Mouse (Mus musculus): ENCODE measurements around the gene Tmem253. TPM values are rescaled to one million over a fixed set of nuclear protein-coding genes. Genes with fewer than 3 reads are reported as not detected.

Tmem253 gene
- total RNA-seq, 2 experiments from 2014 or later: 3.3 to 3.9 TPM

DNA sequence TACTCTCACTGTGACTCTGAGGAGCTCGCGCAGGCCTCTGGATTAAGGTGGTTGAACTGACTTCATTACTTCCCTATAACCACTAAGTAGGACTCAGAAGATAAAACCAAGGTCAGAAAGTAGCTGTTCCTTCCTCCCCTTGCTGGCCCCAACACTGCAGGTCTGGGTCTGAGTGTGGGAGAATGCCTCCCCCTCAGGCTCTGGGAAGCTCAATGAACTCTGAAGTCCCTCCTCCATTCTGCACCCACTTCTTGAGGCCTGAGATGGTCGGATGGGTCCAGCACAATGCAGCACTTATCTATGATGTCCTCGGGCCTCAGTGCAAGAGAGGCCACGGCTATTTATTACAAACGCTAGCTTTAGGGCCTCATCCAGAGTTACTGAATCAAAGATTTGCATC lies 9.8 kb upstream of the Tmem253 start:
- DNase-seq (ENCODE audit: low spot score): no peak
- intact Hi-C loops (cut with DNase I): loop anchor here (5.0 kb wide), 1 partner anchor 73 kb away; no protein-coding TSS in a partner anchor

DNA sequence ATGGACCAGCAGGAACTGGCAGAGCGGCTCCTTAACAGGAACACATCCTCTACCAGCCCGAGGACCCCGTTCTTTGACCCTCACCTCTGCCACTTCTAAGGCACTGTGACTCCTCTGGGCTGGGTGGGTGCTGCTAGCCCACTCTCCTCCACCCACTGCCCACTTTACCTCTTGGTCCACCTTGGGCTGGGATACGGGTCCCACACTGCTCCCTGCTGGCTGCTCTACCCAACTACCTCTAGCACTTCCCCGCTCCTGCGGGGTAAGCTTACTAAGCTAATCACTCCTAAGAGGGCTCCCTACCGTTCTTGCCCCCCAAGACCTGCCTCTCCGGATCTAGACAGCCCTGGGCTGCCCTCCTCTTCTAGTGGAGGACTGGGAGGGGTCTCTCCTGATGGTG lies 9.2 kb upstream of the Tmem253 start:
- no peak for DNase-seq (ENCODE audit: low spot score)
- intact Hi-C loops (cut with DNase I): loop anchor here (5.0 kb wide), 1 partner anchor 74 kb away; no protein-coding TSS in a partner anchor

- DNase-seq (ENCODE audit: low spot score): no peak
- intact Hi-C loops (cut with DNase I): loop anchor here (5.0 kb wide), 1 partner anchor 74 kb away; no protein-coding TSS in a partner anchor
Measured at GRCm38 (mm10) chr14:52006771-52007170, 8.7 kb upstream of the Tmem253 start.

GRCm38 (mm10) chr14:52008321-52009203 lies 6.9 kb upstream of the Tmem253 start:
- peak; percentile 74 for DNase-seq (ENCODE audit: low spot score)
- intact Hi-C loops (cut with DNase I): loop anchor here (2.0 to 5.0 kb wide), 3 partner anchors 14 to 106 kb away; no protein-coding TSS in a partner anchor

DNA sequence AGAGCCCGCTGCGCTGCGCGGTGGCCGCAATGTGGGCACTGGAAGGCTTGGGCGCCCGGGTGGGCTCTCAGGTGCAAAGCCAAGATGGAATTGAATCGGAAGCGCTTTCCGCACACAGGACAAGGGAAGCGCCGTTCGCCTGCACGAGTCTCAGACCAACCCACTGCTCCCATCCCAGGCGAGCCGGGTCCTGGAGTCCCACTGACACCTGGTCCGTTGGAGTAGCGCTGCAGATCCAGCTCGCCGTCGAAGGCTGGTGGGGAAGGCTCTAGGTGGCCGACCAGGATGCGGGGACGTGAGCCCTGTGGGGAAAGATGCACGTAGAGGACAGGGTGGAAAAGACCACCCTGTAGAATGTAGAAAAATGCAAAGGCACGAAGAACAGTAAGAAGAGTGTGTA lies 6.1 kb upstream of the Tmem253 start:
- no peak for DNase-seq (ENCODE audit: low spot score)
- intact Hi-C loops (cut with DNase I): loop anchor here (2.0 to 5.0 kb wide), 3 partner anchors 13 to 107 kb away; no protein-coding TSS in a partner anchor

DNA sequence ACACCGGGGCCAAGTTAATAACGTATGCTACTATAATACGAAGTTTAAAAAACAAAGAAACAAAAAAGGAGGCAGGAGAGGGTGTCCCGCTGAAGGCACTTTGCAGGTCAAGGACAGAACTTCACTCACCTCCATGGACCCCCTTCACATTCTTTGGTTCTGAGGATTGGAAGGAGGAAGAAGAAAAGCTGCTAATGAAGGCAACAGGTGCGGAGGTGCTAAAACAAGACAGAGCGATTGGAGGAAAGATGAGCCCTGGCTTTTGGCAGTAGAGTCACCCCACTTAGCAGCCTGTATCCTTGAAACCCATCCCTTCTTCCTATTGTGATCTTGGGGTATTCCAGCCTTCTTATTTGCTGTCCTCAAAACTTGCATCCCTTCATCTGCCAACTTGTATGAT lies 5.6 kb upstream of the Tmem253 start:
- no peak for DNase-seq (ENCODE audit: low spot score)
- intact Hi-C loops (cut with DNase I): loop anchor here (2.0 to 5.0 kb wide), 3 partner anchors 13 to 107 kb away; no protein-coding TSS in a partner anchor

GRCm38 (mm10) chr14:52010446-52011111 lies 4.9 kb upstream of the Tmem253 start:
- intact Hi-C loops (cut with DNase I): no loop called here
- DNase-seq (ENCODE audit: low spot score): no peak

GRCm38 (mm10) chr14:52011683-52012082 lies 3.8 kb upstream of the Tmem253 start:
- DNase-seq (ENCODE audit: low spot score): no peak
- intact Hi-C loops (cut with DNase I): no loop called here

GRCm38 (mm10) chr14:52012085-52012484 lies 3.4 kb upstream of the Tmem253 start:
- DNase-seq (ENCODE audit: low spot score): no peak
- intact Hi-C loops (cut with DNase I): no loop called here

GRCm38 (mm10) chr14:52012553-52012952 lies 2.9 kb upstream of the Tmem253 start:
- intact Hi-C loops (cut with DNase I): no loop called here
- no peak for DNase-seq (ENCODE audit: low spot score)

GRCm38 (mm10) chr14:52013021-52013610 lies 2.3 kb upstream of the Tmem253 start:
- DNase-seq (ENCODE audit: low spot score): no peak
- intact Hi-C loops (cut with DNase I): no loop called here

GRCm38 (mm10) chr14:52013771-52014219 lies 1.7 kb upstream of the Tmem253 start:
- intact Hi-C loops (cut with DNase I): no loop called here
- DNase-seq (ENCODE audit: low spot score): no peak

DNA sequence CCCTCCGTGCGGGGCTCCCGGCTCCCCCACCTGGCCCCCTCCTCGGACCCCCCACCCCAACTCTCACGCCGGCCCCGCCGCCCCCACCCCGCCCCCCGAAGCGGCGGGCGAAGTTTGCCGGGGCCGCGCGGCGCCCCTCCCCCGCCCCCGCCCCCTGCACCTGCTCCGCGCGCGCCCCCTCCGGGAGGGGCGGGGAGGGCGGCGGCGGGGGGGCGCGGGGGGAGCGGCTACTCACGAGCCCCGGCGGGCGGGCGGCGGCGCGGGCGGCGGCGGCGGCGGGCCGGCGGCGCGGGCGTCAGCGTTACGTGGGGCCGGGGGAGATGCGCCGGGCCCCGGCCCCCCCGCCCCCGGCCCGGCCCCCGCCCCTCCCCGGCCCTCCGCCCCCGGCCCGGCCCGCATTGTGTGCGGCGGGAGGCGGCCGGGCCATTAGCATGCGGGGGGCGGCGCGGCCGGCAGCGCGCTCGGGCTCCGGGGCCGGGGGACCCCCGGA lies 1.1 kb upstream of the Tmem253 start:
- DNase-seq (ENCODE audit: low spot score): no peak
- intact Hi-C loops (cut with DNase I): no loop called here

- no peak for DNase-seq (ENCODE audit: low spot score)
- intact Hi-C loops (cut with DNase I): no loop called here
Measured at GRCm38 (mm10) chr14:52014761-52015311, 622 bp upstream of the Tmem253 start.

DNA sequence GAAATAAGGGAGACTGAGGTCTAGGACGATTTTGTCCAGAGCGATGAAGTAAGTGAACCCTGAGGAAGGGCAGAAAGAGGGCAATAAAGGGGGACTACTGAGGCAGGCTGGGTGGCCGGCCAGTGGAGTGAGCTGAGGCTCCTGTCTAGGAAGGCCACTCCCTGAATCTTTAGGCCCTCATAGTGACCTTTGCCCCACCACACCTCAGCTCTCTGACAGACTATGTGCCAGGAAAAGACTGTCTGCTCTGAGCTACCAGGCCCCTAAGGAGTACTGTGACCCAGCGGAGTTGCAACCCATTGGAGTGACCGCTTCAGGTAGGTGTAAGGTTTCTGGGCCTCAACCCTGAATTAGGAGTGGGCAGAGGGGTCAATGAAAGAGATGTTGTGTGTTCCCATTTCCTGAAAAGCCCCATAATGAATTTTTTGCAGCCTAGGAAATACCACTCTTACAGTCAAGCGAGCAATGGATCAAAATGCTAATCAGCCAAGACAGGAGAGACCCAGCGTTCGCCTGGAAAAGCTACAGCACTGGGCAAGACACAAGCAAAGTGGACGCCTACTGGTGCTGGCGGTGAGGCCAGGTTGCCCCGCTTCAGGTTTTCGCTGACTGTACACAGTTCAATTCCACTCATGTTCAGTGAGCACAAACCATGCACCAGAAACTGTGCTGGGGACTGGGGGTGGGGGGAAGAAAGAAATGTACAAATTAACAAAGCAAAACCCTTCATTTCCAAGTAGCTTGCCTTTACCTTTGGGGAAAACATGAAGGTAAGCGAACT lies 1.4 kb downstream of the Tmem253 start:
- intact Hi-C loops (cut with DNase I): no loop called here
- DNase-seq (ENCODE audit: low spot score): no peak

GRCm38 (mm10) chr14:52017662-52018061 lies 2.2 kb downstream of the Tmem253 start:
- no peak for DNase-seq (ENCODE audit: low spot score)
- intact Hi-C loops (cut with DNase I): no loop called here

DNA sequence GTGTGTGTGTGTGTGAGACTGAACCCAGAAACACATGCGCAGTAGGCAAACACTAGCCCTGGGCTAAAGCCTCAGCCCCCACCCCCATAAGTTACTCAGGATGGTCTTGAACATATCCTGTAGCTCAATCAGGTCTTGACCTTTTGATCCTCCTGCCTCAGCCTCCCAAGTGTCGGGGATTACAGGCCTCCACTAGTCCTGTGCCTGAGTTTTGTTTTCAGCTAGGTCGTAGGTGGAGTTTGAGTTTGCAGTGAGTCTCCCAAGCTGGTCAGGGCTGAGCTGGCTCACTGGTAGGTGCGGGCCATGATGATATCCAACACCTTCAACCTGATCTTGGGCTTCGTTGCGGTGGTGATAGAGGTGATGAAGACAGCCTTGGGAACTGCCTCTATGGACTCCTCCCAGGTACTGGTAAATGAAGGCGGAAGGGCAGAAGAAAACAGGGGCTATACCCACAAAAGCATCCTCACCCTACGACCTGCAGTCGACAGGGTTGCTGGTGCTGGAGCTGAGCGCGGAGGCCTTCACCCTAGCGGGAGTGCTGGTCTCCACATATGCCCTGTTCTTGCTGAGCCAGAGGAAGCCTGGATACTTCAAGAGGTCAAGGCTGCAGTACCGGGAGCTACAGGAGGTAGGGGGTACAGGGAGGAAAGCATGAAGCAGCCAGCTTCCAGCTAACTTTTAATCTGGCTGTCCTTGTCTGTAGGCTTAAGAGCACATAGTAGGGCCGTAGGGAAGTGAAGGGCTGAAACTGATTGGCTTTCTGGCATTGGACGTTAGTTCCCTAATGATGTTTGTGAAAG lies 3.0 kb downstream of the Tmem253 start:
- intact Hi-C loops (cut with DNase I): no loop called here
- DNase-seq (ENCODE audit: low spot score): no peak

DNA sequence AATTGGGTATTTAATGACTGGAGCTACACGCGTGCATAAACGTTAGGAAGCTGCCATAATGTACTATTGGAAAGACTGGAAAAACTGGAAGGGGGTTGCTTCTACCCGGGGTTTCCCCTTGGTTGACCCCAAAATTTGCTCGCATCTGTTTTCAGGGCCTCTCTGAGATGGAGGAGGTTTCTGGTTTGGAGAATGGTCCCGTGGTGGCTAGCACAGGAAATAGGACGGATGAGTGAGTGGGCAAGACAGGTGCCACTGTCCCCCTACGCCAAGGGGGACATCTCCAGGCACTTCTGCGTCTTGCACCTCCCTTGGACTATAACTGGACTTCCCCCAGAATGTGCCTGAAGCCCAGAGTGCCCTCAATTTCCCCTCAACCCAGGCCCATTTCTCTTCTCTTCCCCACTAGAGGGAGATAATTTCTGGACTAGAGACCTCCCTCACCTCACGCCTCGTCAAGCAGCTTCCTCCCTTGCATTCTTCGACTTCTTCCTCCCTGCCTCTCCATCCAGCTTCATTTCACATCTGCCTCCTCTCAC lies 3.7 kb downstream of the Tmem253 start:
- intact Hi-C loops (cut with DNase I): no loop called here
- DNase-seq (ENCODE audit: low spot score): no peak
